Mouse (Mus musculus) G1E (cell line): Measurements from ENCODE around the gene 6030468B19Rik.

ENCODE experiments used
- CTCF ChIP-seq: IDR thresholded peaks from 2 replicates; pipeline ENCODE4 v1.5.1; 2012; ENCODE audit warnings: low read depth, low read length, inconsistent platforms, mixed read lengths
- GATA1 ChIP-seq: IDR thresholded peaks from 2 replicates; pipeline ENCODE4 v1.6.1; 2012; ENCODE audit warnings: borderline replicate concordance, low read length, inconsistent platforms, mixed read lengths
- GATA2 ChIP-seq: IDR thresholded peaks from 2 replicates; pipeline ENCODE4 v1.6.1; 2012; ENCODE audit warnings: low read depth, low read length, inconsistent platforms, borderline replicate concordance
- POLR2AphosphoS5 ChIP-seq: IDR thresholded peaks from 2 replicates; pipeline ENCODE4 v1.6.1; 2012; ENCODE audit warnings: low read depth, low read length, inconsistent platforms; ENCODE audit not compliant: insufficient replicate concordance
- TAL1 ChIP-seq: conservative IDR thresholded peaks from 2 replicates; pipeline ENCODE4 v1.6.1; 2012; ENCODE audit warnings: low read depth, low read length, inconsistent platforms, mixed read lengths

DNA sequence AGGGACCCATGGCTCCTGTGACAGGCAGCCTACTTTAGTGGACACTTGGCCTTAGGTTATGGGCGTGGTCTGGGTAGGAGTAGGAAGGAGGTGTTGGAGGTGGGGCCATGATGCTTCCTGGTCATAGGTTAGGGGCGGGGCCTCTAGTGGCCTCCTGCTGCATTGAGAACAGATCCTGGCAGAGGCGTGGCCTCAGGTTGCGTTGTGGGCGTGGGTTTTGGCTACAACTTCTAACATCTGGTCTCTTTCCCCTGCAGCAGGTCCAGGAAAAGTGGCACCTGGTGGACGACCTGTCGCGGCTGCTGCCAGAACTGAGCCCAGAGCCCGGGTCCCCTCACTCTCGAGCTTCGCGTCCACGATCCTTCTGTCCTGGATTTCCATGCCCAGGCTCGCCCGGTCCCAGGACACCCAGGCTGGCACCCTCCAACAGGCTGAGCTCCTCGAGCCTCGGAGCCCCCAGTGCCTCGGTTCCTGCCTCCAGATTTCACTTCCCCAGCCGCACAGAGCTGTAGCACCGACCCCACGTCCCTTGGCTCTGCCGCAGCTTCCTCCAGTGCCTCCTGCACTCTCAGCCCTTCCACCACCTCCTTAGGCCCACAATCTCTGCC lies 5.1 kb upstream of the 6030468B19Rik start:
- TF ChIP-seq CTCF = no peak
- TF ChIP-seq GATA1 = no peak
- no peak for TF ChIP-seq TAL1
- TF ChIP-seq POLR2AphosphoS5 = no peak
- no peak for TF ChIP-seq GATA2
